Mouse (Mus musculus): ENCODE measurements around the gene Rps6kb2. TPM values are rescaled to one million over a fixed set of nuclear protein-coding genes. Genes with fewer than 3 reads are reported as not detected.

Gene Rps6kb2
- polyA plus RNA-seq, 1 experiment from 2014 or later = 32.8 TPM

DNA sequence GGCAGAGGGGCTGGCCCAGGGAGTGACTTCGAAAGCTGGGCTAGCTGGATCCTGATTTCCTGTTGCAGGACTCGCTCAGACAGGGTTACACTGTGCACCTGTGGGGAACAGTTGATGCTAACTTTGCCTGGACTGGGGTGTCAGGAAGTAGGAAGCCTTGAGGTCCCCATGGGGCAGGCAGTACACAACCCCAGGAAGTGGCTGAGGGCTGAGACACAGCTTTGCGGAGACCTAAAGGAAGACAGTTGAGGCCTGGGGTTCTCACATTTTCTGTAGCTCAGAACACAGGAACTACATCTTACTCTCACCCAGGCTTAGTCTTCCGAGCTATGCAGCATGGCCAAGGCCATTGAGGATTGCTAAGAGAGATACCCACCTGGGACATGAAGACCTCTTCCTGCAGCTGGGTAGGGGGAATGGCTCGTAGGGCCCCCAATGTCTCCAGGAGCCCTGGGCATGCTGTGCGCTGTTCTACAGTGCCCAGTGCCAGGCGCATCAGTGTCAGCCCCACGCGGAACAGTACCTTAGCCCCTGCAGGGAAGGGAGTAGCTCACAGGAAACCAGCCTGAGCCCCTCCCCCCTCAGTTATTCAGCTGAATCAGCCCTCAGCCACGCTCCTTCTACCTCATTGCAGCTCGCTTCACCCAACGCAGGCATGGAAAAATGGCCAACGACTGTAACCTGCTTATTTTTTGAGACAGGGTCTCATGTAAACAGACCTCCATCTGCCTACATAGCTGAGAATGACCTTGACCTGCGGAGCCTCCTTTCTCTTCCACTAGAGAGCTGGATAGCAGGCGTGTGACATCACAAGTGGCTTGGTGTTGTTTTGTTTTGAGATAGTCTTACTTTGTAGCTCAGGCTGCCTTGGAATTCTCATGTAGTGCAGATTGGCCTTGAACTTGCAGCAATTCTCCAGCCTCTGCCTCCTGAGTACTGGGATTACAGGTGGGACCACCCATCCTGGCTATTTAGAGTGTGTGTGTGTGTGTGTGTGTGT is 22.1 kb upstream of the Rps6kb2 start:
- 24% methylated on average over 15 of the region's 15 CpGs for WGBS (ENCODE audit: insufficient replicate concordance)

DNA sequence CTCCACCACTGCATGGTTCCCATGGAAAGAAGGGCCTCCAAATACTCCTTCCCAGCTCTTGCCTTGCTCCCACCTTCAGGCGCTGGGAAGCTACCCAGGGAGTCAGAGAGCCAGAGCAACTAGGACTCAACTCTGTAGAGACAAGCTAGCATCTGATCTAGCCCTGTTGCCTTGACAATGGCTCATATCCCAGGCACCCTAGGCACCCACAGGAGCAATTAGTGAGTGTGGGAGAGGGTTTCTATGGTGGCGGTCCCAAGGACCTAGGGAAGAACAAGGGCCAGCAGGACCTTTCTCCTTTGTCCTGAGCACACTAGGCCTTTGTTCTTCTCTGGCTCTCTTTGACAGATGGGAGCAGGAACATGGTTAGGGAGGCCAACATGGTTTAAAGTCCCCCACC is 20.5 kb upstream of the Rps6kb2 start:
- Histone ChIP-seq H3K9ac (no peak overlapping the region), H3K27me3 (no peaks in the 10 kb centered on the region; the same call in 1 of the 2 replicates), H3K27ac (replicated peaks) (no peak overlapping the region), H3K4me2 (no peak overlapping the region), H3K4me1 (replicated peaks) (peaks cover 38% of the 10 kb centered on the region), H3K9me3 (replicated peaks) (no peaks in the 10 kb centered on the region), H3K36me3 (replicated peaks) (no peaks in the 10 kb centered on the region), H3K4me3 (replicated peaks) (no peak overlapping the region)
- 62% methylated on average over 2 of the region's 2 CpGs for WGBS (ENCODE audit: insufficient replicate concordance)
- ATAC-seq (ENCODE audit: insufficient read depth) = no peak

More for the DNA sequence above, 22.1 kb upstream of the Rps6kb2 start:
- Histone ChIP-seq H3K4me3 (replicated peaks) (no peak overlapping the region), H3K36me3 (replicated peaks) (no peaks in the 10 kb centered on the region), H3K9me3 (replicated peaks) (no peaks in the 10 kb centered on the region), H3K4me2 (peak overlapping the region; percentile 19; the same call in 1 of the 2 replicates), H3K27me3 (no peaks in the 10 kb centered on the region; the same call in 1 of the 2 replicates), H3K4me1 (replicated peaks) (peaks cover 37% of the 10 kb centered on the region), H3K27ac (replicated peaks) (peak overlapping the region; percentile 42; the same call in 1 of the 2 replicates), H3K9ac (no peak overlapping the region)
- peak; percentile 55; the same call in 1 of the 2 replicates for ATAC-seq (ENCODE audit: insufficient read depth)

DNA sequence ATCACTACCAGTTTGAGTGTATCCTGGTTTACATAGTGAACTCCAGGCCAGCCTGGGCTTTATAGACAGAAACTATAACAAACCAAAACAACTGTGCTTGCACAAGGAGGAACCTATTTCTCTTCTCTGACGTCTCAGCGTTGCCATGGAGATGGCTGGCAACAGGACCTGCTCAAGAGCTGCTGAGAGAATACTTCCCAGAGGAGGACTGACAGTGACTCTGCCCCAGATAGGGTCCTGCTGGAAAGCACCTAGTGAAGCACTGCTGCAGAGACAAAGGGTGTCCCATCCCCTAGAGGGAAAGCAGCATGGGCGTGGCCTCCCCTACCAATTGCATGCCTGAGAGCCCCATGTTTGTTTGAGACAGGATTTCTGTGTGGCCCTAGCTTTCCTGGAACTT is 18.7 kb upstream of the Rps6kb2 start:
- Histone ChIP-seq H3K4me3 (replicated peaks) (no peak overlapping the region), H3K36me3 (replicated peaks) (no peaks in the 10 kb centered on the region), H3K4me1 (replicated peaks) (peaks cover 34% of the 10 kb centered on the region), H3K27me3 (no peaks in the 10 kb centered on the region; the same call in 1 of the 2 replicates), H3K9ac (no peak overlapping the region), H3K27ac (replicated peaks) (no peak overlapping the region), H3K4me2 (no peak overlapping the region), H3K9me3 (replicated peaks) (no peaks in the 10 kb centered on the region)
- no peak for ATAC-seq (ENCODE audit: insufficient read depth)
- 40% methylated on average over 3 of the region's 3 CpGs for WGBS (ENCODE audit: insufficient replicate concordance)

DNA sequence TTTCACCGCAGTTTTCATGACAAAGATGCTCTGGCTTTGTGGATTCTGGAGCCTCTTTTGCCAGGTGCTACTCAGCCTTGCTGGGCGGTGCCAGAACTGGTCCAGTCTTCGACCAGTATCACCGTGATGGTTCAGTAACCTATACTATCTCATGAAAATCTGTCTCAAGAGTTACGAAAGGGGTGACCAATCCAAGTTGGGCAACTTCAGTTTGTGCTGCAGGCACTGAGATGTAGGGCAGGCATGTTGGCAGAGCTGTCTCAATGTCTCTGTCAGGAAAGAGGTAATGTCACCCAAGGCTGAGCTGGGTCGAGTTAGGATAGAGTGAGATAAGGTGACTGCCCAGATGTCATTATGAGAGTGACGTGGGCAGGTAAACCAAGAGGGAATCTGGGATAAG is 17.3 kb upstream of the Rps6kb2 start:
- H3K4me3 ChIP-seq (replicated peaks) = no peak overlapping the region
- H3K27ac ChIP-seq (replicated peaks) = no peak overlapping the region
- H3K4me1 ChIP-seq (replicated peaks) = peaks cover 34% of the 10 kb centered on the region
- WGBS (ENCODE audit: insufficient replicate concordance) = 62% methylated on average over 7 of the region's 7 CpGs
- H3K36me3 ChIP-seq (replicated peaks) = no peaks in the 10 kb centered on the region
- no peak overlapping the region for H3K4me2 ChIP-seq
- peaks cover 8% of the 10 kb centered on the region for H3K27me3 ChIP-seq
- H3K9me3 ChIP-seq (replicated peaks) = no peaks in the 10 kb centered on the region
- no peak overlapping the region for H3K9ac ChIP-seq
- ATAC-seq (ENCODE audit: insufficient read depth) = no peak

DNA sequence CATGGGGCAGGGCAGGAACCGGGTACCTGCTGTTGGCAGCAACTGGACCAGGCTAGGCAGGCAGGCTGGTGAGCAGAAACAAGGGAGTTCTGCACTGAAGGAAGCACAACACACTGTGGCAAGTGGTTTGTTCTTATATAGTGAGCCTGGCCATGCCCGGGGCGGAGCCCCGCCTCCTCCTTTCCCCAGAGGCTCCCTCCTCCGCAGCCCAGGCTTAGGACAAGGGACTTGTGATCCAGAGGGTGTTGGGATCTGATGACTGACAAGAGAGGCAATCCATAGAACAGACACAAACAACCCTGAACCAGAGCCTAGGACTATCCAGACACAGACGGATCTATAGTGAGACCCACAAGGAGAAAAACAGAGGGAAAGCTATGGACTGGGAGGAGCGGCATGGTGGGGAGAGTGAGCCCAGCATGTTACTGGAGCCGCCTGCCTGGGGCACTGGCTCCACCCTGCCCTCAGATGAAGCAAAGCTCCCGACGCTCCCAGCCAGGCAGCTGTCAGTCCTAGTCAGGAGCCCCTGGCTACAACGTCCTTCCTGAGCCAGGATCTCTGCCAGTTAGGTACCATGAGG is 12.3 kb upstream of the Rps6kb2 start, which contains the start of gene Carns1:
Gene Carns1, minus strand, starts transcription at position 112 of the 580 bp plus-strand sequence.
- Histone ChIP-seq H3K4me1 (replicated peaks) (peaks cover 30% of the 10 kb centered on the region), H3K4me3 (replicated peaks) (no peak within 1 kb of the TSS), H3K27me3 (peaks cover 18% of the 10 kb centered on the region), H3K27ac (replicated peaks) (no peak within 1 kb of the TSS), H3K9me3 (replicated peaks) (no peaks in the 10 kb centered on the region), H3K4me2 (peak within 1 kb of the TSS; percentile 27; the same call in 1 of the 2 replicates), H3K9ac (no peak within 1 kb of the TSS), H3K36me3 (replicated peaks) (no peaks in the 10 kb centered on the region)
- WGBS (ENCODE audit: insufficient replicate concordance) = 19% methylated on average over 11 of the region's 11 CpGs
- ATAC-seq (ENCODE audit: insufficient read depth) = no peak

DNA sequence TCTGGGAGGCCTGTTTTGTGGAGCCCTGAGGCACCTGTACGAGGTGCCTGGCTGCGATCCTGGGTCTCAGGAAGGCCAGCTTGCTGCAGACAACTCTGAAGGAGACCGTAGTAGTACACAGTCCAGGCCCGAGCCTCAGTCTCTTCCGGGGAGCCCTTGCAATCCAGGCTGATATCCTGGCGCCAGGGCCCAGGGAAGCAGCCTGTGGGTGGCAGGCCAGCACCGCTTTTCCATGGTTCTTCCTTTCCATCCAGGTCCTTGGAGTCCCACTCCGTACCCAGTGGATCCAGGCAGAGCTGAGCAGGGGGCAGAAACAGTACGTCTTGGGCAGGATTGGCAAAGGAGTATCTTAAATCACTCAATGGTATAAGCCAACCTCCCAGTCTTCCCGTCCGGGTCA is 9.8 kb upstream of the Rps6kb2 start:
- H3K27me3 ChIP-seq = peaks cover 18% of the 10 kb centered on the region
- no peak overlapping the region for H3K4me2 ChIP-seq
- no peak overlapping the region for H3K4me3 ChIP-seq (replicated peaks)
- no peak overlapping the region for H3K27ac ChIP-seq (replicated peaks)
- no peaks in the 10 kb centered on the region for H3K36me3 ChIP-seq (replicated peaks)
- H3K4me1 ChIP-seq (replicated peaks) = peaks cover 47% of the 10 kb centered on the region
- no peaks in the 10 kb centered on the region for H3K9me3 ChIP-seq (replicated peaks)
- ATAC-seq (ENCODE audit: insufficient read depth) = no peak
- WGBS (ENCODE audit: insufficient replicate concordance) = 56% methylated on average over 11 of the region's 11 CpGs
- H3K9ac ChIP-seq = no peak overlapping the region

DNA sequence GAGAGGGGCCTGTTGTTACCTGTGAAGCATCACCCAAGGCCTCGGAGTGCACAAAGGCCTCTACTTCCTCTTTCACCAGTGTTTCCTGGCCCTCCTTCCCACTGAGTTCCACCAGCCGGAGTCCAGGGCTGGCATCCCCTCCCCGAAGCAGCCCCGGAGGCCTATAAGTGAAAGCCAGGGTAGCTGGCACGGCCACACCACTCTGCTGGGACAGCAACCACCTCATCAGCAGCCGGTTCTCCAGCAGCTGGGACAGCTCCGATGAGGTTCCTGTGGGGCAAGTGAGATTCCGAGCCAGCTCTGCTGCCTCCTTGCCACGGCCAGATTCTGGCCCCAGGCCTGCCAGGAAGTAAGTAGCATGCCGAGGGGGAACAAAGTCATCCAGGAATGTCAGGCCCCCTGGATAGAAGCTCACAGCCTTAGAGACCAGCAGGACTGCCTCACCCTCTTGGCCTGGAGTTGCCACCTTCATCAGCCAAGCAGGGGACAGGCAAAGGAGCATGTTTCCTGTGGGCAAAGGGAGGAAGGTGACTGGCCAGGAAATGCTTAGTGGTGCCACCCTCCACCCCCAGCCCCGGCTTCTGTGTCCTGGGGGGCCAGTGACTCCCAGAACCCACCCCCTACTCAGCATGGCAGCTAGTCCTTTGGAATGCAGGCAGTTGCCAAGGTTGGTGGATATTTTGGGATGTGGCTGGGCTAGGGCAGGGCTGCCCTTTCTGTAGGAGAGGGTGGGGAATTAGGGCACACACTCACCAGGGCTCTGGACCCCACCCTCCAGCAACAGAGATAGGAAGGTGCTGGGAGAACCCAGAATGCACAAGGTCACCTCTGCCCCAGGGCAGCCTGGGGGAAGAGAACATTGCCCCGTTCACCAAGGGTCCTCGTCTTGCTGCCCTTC is 8.5 kb upstream of the Rps6kb2 start:
- 40% methylated on average over 13 of the region's 13 CpGs for WGBS (ENCODE audit: insufficient replicate concordance)
- H3K27ac ChIP-seq (replicated peaks) = no peak overlapping the region

DNA sequence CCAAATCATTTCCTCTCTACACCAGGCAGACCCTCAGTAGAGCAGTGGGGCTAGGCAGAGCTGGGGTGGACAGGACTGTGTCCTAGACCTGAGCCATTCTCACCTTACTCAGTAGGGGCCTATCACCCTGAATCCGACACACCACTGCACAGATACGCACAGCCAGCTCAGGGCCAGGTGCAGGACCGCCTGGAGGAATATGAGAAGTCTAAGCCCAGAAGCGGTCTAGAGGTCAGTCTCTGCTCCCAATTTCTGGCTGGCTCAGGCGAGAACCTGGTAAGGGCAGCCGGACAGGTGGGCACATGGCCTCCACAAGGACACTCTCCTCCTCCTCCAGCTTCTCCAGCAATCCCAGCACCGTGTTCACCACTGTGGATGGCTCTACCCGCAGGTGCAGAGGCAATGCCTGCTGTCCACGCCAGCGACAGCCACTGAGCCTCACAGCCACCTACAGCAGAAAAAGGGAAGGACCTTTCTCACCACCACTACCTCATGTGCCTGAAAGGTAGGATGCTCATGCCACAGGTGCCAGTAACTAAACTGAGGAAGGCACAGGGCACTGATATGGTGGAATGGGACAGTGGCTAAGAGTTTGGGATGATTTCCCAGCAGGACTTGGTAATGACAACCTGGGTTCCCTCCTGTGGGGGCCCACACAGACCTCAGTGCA is 7.7 kb upstream of the Rps6kb2 start:
- Histone ChIP-seq H3K27me3 (peaks cover 15% of the 10 kb centered on the region), H3K27ac (replicated peaks) (no peak overlapping the region), H3K9me3 (replicated peaks) (no peaks in the 10 kb centered on the region), H3K36me3 (replicated peaks) (no peaks in the 10 kb centered on the region), H3K9ac (no peak overlapping the region), H3K4me3 (replicated peaks) (no peak overlapping the region), H3K4me2 (no peak overlapping the region), H3K4me1 (replicated peaks) (peaks cover 54% of the 10 kb centered on the region)
- no peak for ATAC-seq (ENCODE audit: insufficient read depth)
- WGBS (ENCODE audit: insufficient replicate concordance) = 71% methylated on average over 10 of the region's 10 CpGs

More for the DNA sequence above, 8.5 kb upstream of the Rps6kb2 start:
- peaks cover 54% of the 10 kb centered on the region for H3K4me1 ChIP-seq (replicated peaks)
- no peak overlapping the region for H3K4me3 ChIP-seq (replicated peaks)
- ATAC-seq (ENCODE audit: insufficient read depth) = no peak
- H3K4me2 ChIP-seq = no peak overlapping the region
- H3K9me3 ChIP-seq (replicated peaks) = no peaks in the 10 kb centered on the region
- no peaks in the 10 kb centered on the region for H3K36me3 ChIP-seq (replicated peaks)
- H3K9ac ChIP-seq = no peak overlapping the region
- H3K27me3 ChIP-seq = peaks cover 18% of the 10 kb centered on the region

DNA sequence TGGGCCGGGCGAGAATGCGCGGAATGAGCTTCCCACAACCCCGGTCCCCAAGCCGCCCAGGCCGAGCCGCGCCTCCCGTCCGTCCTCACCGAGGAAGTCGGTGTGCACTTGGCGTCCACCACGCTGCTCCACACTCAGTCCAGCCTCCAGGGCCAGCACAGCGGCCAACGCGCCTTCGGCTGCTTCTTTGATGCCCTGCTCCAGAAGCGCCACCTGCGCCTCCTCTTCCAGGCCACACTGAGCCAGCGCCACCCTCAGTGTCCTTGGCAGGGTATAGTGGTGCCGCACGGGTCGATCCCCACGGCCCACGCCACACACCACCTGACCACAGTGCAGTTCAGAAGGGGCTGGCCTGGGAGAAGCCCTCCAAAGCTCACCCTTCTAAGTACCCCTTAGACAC is 6.7 kb upstream of the Rps6kb2 start:
- Histone ChIP-seq H3K27ac (replicated peaks) (peak overlapping the region; percentile 70), H3K9ac (peak overlapping the region; percentile 71), H3K4me1 (replicated peaks) (peaks cover 54% of the 10 kb centered on the region), H3K27me3 (peaks cover 7% of the 10 kb centered on the region), H3K36me3 (replicated peaks) (no peaks in the 10 kb centered on the region), H3K9me3 (replicated peaks) (no peaks in the 10 kb centered on the region), H3K4me2 (peak overlapping the region; percentile 89), H3K4me3 (replicated peaks) (peak overlapping the region; percentile 58)
- 14% methylated on average over 27 of the region's 27 CpGs for WGBS (ENCODE audit: insufficient replicate concordance)
- no peak; the same call in 1 of the 2 replicates for ATAC-seq (ENCODE audit: insufficient read depth)

DNA sequence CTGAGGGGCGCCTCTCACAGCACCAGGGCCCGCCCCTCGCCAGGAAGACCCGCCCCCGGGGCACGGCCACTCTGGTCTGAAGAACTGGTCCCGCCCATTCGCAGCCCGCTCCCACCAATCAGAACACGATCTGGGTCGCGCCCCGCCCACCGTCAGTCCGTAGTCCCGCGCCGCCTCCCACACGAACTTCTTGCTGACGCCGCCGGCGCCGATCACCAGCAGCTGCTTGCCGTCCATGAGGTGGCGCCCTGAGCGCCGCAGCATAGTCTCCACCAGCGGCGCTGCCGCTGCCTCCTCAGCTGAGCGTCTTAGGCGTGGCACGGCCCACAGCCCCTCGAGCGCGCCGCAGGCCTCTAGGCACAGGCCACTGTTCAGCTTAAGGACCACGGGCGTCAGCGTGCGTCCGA is 6.2 kb upstream of the Rps6kb2 start:
- Histone ChIP-seq H3K9me3 (replicated peaks) (no peaks in the 10 kb centered on the region), H3K27me3 (peaks cover 6% of the 10 kb centered on the region), H3K9ac (peak overlapping the region; percentile 71), H3K4me2 (peak overlapping the region; percentile 89), H3K4me1 (replicated peaks) (peaks cover 57% of the 10 kb centered on the region), H3K27ac (replicated peaks) (peak overlapping the region; percentile 70), H3K4me3 (replicated peaks) (peak overlapping the region; percentile 58), H3K36me3 (replicated peaks) (no peaks in the 10 kb centered on the region)
- under 1% methylated on average over 43 of the region's 43 CpGs for WGBS (ENCODE audit: insufficient replicate concordance)
- peak; percentile 92 for ATAC-seq (ENCODE audit: insufficient read depth)

All from liver, embryonic 15.5 days (tissue).